Mouse (Mus musculus): ENCODE results near the gene Crtc3. TPM values are rescaled to one million over a fixed set of nuclear protein-coding genes. Genes with fewer than 3 reads are reported as not detected.
A peak's percentile ranks its signal among the peaks of the same experiment; 100 is the strongest.

The Crtc3 gene
- total RNA-seq, 2 experiments from 2014 or later: 21.0 to 24.4 TPM

GRCm38 (mm10) chr7:80575750-80576149, 112.9 kb downstream of the Crtc3 start:
- no peak for DNase-seq (ENCODE audit: low spot score in 2 of 2)
- H3K27ac ChIP-seq: no peak overlapping the region
- TF ChIP-seq CTCF (conservative IDR thresholded peaks at IDR 0.05): no peak
- no peak overlapping the region for H3K4me3 ChIP-seq

GRCm38 (mm10) chr7:80573076-80573475, 115.6 kb downstream of the Crtc3 start:
- no peak for DNase-seq (ENCODE audit: low spot score in 2 of 2)

GRCm38 (mm10) chr7:80567982-80568381, 120.7 kb downstream of the Crtc3 start:
- H3K27ac ChIP-seq: no peak overlapping the region
- TF ChIP-seq CTCF (conservative IDR thresholded peaks at IDR 0.05): no peak
- no peak for DNase-seq (ENCODE audit: low spot score in 2 of 2)
- H3K4me3 ChIP-seq: no peak overlapping the region

More at GRCm38 (mm10) chr7:80573076-80573475, 115.6 kb downstream of the Crtc3 start:
- no peak overlapping the region for H3K4me3 ChIP-seq
- no peak overlapping the region for H3K27ac ChIP-seq
- TF ChIP-seq CTCF (conservative IDR thresholded peaks at IDR 0.05): no peak

- no peak overlapping the region for H3K27ac ChIP-seq
- no peak for DNase-seq (ENCODE audit: low spot score in 2 of 2)
- TF ChIP-seq CTCF (conservative IDR thresholded peaks at IDR 0.05): no peak
- no peak overlapping the region for H3K4me3 ChIP-seq
Observed at GRCm38 (mm10) chr7:80561931-80562330, 126.7 kb downstream of the Crtc3 start.

- DNase-seq (ENCODE audit: low spot score in 2 of 2): no peak
- Histone ChIP-seq H3K4me3 (no peak overlapping the region), H3K27ac (no peak overlapping the region)
- TF ChIP-seq CTCF (conservative IDR thresholded peaks at IDR 0.05): no peak
Observed at GRCm38 (mm10) chr7:80561271-80561670, 127.4 kb downstream of the Crtc3 start.

- no peak for TF ChIP-seq CTCF (conservative IDR thresholded peaks at IDR 0.05)
- Histone ChIP-seq H3K4me3 (no peak overlapping the region), H3K27ac (no peak overlapping the region)
- no peak for DNase-seq (ENCODE audit: low spot score in 2 of 2)
Observed at GRCm38 (mm10) chr7:80558572-80558971, 130.1 kb downstream of the Crtc3 start.

- peak; percentile 58 for TF ChIP-seq CTCF (conservative IDR thresholded peaks at IDR 0.05)
- no peak for DNase-seq (ENCODE audit: low spot score in 2 of 2)
- Histone ChIP-seq H3K27ac (no peak overlapping the region), H3K4me3 (no peak overlapping the region)
Observed at GRCm38 (mm10) chr7:80558101-80558500, 130.6 kb downstream of the Crtc3 start.

GRCm38 (mm10) chr7:80557161-80557560, 131.5 kb downstream of the Crtc3 start:
- Histone ChIP-seq H3K4me3 (no peak overlapping the region), H3K27ac (no peak overlapping the region)
- TF ChIP-seq CTCF (conservative IDR thresholded peaks at IDR 0.05): no peak
- DNase-seq (ENCODE audit: low spot score in 2 of 2): no peak

GRCm38 (mm10) chr7:80556166-80556565, 132.5 kb downstream of the Crtc3 start:
- H3K27ac ChIP-seq: no peak overlapping the region
- DNase-seq (ENCODE audit: low spot score in 2 of 2): no peak
- no peak overlapping the region for H3K4me3 ChIP-seq
- no peak for TF ChIP-seq CTCF (conservative IDR thresholded peaks at IDR 0.05)

GRCm38 (mm10) chr7:80555146-80555545, 133.5 kb downstream of the Crtc3 start:
- DNase-seq (ENCODE audit: low spot score in 2 of 2): no peak
- TF ChIP-seq CTCF (conservative IDR thresholded peaks at IDR 0.05): peak; percentile 32
- H3K4me3 ChIP-seq: no peak overlapping the region
- peak overlapping the region; percentile 53; the same call in 1 of the 2 replicates for H3K27ac ChIP-seq

- no peak overlapping the region for H3K4me3 ChIP-seq
- TF ChIP-seq CTCF (conservative IDR thresholded peaks at IDR 0.05): no peak
- DNase-seq (ENCODE audit: low spot score in 2 of 2): peak in 1 of 2 experiments; percentile 22
- H3K27ac ChIP-seq: peak overlapping the region; percentile 53; the same call in 1 of the 2 replicates
Observed at GRCm38 (mm10) chr7:80554180-80555021, 134.3 kb downstream of the Crtc3 start.

GRCm38 (mm10) chr7:80548513-80549260, 140.0 kb downstream of the Crtc3 start:
- no peak overlapping the region for H3K27ac ChIP-seq
- H3K4me3 ChIP-seq: no peak overlapping the region
- TF ChIP-seq CTCF (conservative IDR thresholded peaks at IDR 0.05): no peak
- no peak for DNase-seq (ENCODE audit: low spot score in 2 of 2)

- no peak for DNase-seq (ENCODE audit: low spot score in 2 of 2)
- no peak for TF ChIP-seq CTCF (conservative IDR thresholded peaks at IDR 0.05)
- Histone ChIP-seq H3K27ac (no peak overlapping the region), H3K4me3 (no peak overlapping the region)
Observed at GRCm38 (mm10) chr7:80542139-80542831, 146.4 kb downstream of the Crtc3 start.
